Mouse (Mus musculus) forebrain, embryonic 10.5 days (tissue): ENCODE measurements around the gene Luc7l3. TPM values are rescaled to one million over a fixed set of nuclear protein-coding genes. Genes with fewer than 3 reads are reported as not detected.

ENCODE experiments used
- DNase-seq: peaks from one replicate; pipeline ENCODE4 v3.0.0-alpha.2; 2017; ENCODE audit warnings: low spot score; ENCODE audit errors: extremely low spot score
- H3K27ac ChIP-seq: fragments of 300-500 bp; sonication (generic); 2 replicates; pipeline ENCODE4 v1.5.1; 2016; ENCODE audit warnings: mild to moderate bottlenecking
- H3K27me3 ChIP-seq: fragments of 300-500 bp; sonication (generic); 2 replicates; pipeline ENCODE4 v1.6.1; 2016; ENCODE audit warnings: mild to moderate bottlenecking; ENCODE audit not compliant: poor library complexity, severe bottlenecking
- H3K36me3 ChIP-seq: fragments of 300-500 bp; sonication (generic); replicated peaks from 2 replicates; pipeline ENCODE4 v1.6.1; 2016; ENCODE audit warnings: mild to moderate bottlenecking, moderate library complexity
- H3K4me1 ChIP-seq: fragments of 300-500 bp; sonication (generic); 2 replicates; pipeline ENCODE4 v1.6.1; 2016
- H3K4me3 ChIP-seq: fragments of 300-500 bp; sonication (generic); 2 replicates; pipeline ENCODE4 v1.5.1; 2016; ENCODE audit warnings: mild to moderate bottlenecking, moderate library complexity
- H3K9me3 ChIP-seq: fragments of 300-500 bp; sonication (generic); 2 replicates; pipeline ENCODE4 v1.6.1; 2016; ENCODE audit warnings: mild to moderate bottlenecking, moderate library complexity
- WGBS: fragments of 180-500 bp; shearing (Covaris S2); methylation state at CpG from one replicate; pipeline ENCODE4 v1.1.7; 2016; 5-methylcytosine and 5-hydroxymethylcytosine counted together
- polyA plus RNA-seq: library from polyadenylated mRNA; unstranded; fragments of >200 nt; fragmentation: Nextera tagmentation; extraction: Ambion mirVana; gene quantifications from 2 replicates; pipeline ENCODE4 v1.2.1, GENCODE M21; 2016

Luc7l3 gene
- polyA plus RNA-seq, 1 experiment from 2014 or later: 113 TPM

GRCm38 (mm10) chr11:94238786-94239185 is 83.0 kb downstream of the Luc7l3 start:
- H3K27me3 ChIP-seq: peaks cover 34% of the 10 kb centered on the region
- 93% methylated on average over 8 of the region's 8 CpGs for WGBS
- H3K36me3 ChIP-seq: no peaks in the 10 kb centered on the region
- 0 out of 2 replicates have a peak overlapping the region, but pooled peaks have one; percentile 45 for H3K27ac ChIP-seq
- no peak overlapping the region for H3K4me3 ChIP-seq
- no peaks in the 10 kb centered on the region for H3K9me3 ChIP-seq
- DNase-seq: no peak
- H3K4me1 ChIP-seq: peaks cover 43% of the 10 kb centered on the region

Other genes with a start within 250 kb of the Luc7l3 start
- gene Tob1, start 110.5 kb downstream of the Luc7l3 start, polyA plus RNA-seq: 18.8 and 20.1 TPM in 2 replicates
- gene Wfikkn2, start 76.0 kb downstream of the Luc7l3 start, polyA plus RNA-seq: 0.46 and 1.2 TPM in 2 replicates
- gene Gm21885, start 40.1 kb downstream of the Luc7l3 start, polyA plus RNA-seq: 0.34 TPM in 1 of 2 replicates, not detected in the other
- 10.3 and 11.4 TPM in 2 replicates for gene Ankrd40, start 6.0 kb upstream of the Luc7l3 start, polyA plus RNA-seq
- 0.12 and 0.22 TPM in 2 replicates for gene Abcc3, start 71.0 kb upstream of the Luc7l3 start, polyA plus RNA-seq
- gene Cacna1g, start 152.2 kb upstream of the Luc7l3 start, polyA plus RNA-seq: 7.0 and 8.3 TPM in 2 replicates
- not detected in 2 replicates for gene Spata20, start 164.2 kb upstream of the Luc7l3 start, polyA plus RNA-seq
- 1.6 and 2.0 TPM in 2 replicates for gene Epn3, start 178.0 kb upstream of the Luc7l3 start, polyA plus RNA-seq
- gene Mycbpap, start 199.8 kb upstream of the Luc7l3 start, polyA plus RNA-seq: 3.4 and 4.5 TPM in 2 replicates
- 3.7 and 5.6 TPM in 2 replicates for gene Rsad1, start 227.3 kb upstream of the Luc7l3 start, polyA plus RNA-seq
- gene Chad, start 243.1 kb upstream of the Luc7l3 start, polyA plus RNA-seq: 0.09 and 0.21 TPM in 2 replicates